Mouse (Mus musculus): ENCODE results near the gene Islr.

The Islr gene

DNA sequence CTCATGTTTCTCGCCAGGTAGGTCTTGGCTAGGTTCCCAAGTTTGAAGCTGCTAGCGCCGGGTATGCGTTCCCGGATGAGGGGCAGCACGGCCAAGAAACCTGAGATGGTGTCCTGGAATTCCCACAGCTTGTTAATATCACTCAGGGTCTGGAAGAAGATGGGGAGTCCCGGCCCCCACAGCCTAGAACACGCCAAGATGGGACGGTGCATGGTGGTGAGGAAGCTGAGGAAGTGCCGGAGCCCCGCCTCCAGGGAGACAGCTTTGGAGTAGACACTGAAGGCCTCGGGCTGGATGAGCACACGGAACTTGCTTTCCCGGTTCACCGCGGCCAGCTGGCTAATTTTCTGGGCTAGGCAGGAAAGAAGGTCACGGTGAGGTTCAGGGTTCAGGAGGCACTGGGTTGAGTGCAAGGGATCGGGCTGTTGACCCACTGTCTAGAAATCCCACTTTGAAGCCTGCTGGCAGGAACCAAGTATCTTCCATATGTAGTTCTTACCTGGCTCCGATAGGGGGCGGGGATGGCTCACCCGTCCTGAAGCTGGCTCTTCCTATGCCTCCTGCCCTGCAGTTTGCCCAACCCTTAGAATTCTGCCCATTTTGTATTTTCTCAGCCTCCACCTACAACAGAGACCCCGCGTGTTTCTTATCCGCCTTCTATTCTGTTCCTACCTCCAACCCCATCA lies 16.3 kb upstream of the Islr start:
- peak; percentile 25 for DNase-seq

DNA sequence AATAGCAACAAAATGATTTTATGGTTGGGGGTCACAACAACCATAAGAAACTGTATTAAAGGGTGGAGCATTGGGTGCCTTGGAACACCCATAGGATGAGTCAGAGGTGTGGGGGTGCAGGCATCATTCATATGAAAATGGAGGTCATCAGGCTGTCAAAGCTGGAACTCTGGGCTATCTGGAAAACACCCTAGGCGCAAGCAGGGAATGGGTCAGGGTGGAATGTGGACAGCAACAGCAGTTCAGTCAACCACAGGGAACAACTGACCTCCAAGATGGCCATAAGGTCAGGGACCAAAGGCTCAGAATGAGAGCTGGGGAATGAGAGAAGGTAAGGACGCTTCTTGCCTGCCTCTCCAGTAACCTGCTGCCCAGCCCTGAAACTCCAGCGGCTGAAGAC lies 14.4 kb upstream of the Islr start:
- DNase-seq: no peak

DNA sequence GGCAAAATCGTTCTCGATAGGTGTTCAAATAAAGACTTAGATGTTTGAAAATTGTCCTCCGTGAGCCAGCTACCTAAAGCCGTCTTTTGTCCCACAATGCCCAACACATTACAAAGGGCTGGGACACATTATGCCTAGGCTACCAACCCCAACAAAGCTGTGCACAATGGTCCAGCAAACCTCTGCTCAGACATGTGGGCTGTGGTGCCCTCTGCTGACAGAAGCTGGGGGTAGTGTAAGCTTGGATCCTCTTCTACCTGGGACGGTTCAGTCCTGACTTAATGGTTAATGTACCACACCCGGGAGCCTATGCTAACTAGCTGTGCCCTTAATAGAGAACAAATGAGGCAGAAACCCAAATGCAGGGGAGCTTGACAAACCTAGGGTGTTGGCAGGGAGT lies 12.3 kb upstream of the Islr start:
- DNase-seq: no peak

GRCm38 (mm10) chr9:58214519-58215180 lies 10.5 kb upstream of the Islr start:
- no peak for DNase-seq

DNA sequence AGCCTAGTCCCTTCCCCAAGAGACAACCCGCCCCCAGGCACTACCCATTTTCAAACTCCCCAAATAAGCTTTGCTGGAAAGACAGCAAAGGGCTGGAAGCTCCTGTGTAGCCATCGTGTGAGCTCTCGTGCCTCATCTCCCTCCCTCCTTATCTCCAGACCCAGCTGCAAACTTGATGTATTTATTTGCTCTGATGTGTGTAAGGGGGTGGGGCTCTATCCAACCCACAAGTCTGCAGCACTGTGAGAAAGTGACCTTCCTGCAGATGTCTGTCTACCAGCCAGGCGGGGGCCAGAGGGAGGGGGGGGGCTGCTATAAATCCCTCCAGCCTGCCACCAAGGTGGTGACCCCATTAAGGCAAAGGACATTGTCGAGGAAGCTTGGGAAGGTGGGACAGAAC lies 9.8 kb upstream of the Islr start:
- no peak for DNase-seq

DNA sequence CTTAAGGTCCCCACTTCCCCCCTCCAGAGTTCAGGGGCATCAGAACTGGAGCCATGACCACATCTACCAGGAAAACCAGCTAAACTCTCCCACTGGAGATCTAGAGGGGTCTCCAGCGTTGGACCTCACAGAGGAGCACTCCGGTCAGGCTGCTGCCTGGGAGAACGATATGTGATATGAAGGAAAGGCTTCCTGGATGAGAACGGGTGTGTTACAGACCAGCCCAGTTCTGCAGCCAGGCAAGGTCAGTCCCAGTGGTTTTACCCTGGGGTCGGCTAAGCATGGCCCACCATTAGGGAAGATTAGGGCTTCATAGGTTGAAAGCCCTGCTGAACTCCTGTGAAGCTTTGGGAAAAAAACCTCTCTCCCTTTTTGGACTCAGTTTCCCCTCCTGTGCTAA lies 9.3 kb upstream of the Islr start:
- no peak for DNase-seq

- DNase-seq: no peak
These were observed 6.2 kb upstream of the Islr start for GRCm38 (mm10) chr9:58210304-58210627.

GRCm38 (mm10) chr9:58209462-58210303 lies 5.6 kb upstream of the Islr start:
- no peak for DNase-seq

- no peak for DNase-seq
These were observed 1.9 kb upstream of the Islr start for GRCm38 (mm10) chr9:58206013-58206412.

- DNase-seq: peak; percentile 87
These were observed 418 bp upstream of the Islr start for GRCm38 (mm10) chr9:58204448-58205000.

- DNase-seq: no peak
These were observed 1.2 kb downstream of the Islr start for GRCm38 (mm10) chr9:58202676-58203453.

GRCm38 (mm10) chr9:58201861-58202549 lies 2.1 kb downstream of the Islr start:
- DNase-seq: no peak

DNA sequence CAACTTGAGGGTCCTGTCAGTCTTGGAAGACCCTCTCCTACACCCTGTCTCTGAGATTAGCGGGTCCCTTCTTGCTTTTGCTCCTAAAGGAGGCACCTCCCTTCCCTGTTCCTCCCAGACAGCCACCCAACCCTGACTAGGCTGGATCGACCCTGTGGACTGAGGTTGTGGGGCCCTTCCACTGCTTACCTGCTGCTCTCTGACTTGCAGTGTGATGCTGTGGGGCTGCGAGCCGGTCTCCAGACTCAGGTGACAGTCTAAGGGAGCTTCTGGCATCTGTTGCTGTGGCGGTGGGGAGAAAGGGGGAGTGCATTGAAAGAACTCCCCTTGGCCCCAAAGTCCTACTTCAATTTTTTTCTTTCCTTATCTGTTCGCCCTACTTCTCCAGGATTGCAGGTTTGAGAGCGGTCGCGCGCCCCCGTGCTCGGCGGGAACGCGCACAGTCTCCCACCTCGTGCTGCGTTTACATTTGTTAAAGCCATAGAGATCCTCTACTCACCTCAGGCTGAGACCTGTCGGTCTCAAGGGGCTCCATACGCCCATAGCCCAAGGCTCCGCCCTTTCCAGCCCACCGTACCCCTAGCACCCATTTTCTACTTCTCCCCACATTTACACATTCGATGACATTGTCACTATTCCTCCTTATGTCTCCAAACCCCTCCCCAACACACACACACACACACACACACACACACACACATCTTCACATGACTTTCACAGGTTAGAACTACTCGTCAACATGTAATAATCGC lies 2.8 kb downstream of the Islr start:
- DNase-seq: no peak

- DNase-seq: no peak
These were observed 3.6 kb downstream of the Islr start for GRCm38 (mm10) chr9:58200270-58201090.

DNA sequence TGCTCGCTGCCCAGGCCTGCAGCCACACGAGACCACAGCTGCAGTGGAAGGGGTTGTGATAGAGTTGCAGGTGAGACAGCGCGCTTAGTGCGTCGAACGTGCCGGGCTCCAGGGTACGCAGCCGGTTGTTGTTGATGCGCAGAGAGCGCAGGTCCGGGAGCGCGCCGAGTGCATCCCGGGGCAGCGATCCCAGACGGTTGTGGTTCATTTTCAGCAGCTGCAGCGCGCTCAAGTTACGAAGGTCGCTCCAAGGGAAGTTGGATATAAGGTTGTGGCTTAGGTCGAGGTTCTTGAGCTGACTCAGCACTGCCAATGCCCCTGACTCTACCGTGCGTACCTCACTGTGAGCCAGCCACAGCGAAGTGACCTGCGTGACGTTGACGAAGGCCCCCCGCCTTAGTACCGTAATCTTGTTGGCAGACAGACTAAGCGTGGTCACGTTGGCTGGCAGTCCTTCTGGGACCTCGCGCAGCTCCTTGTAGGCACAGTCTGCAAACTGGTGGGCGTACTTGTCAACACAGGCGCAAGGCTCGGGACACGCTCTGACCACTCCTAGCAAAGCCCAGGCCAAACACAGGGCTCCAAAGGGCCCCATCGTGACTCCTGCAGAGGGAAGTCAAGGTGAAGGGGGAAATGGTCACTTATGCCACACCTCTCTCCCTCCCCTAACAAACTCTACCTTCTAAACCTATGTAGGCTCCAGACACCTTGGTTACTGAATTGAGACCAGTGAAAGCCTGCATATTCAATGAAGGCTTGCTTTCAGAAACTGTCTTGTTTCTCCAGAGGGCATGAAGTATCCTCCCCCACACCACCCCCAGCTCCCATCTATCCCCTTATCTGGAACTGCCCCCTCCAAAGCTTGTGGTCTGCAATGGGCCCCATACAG lies 4.5 kb downstream of the Islr start:
- DNase-seq: no peak

DNA sequence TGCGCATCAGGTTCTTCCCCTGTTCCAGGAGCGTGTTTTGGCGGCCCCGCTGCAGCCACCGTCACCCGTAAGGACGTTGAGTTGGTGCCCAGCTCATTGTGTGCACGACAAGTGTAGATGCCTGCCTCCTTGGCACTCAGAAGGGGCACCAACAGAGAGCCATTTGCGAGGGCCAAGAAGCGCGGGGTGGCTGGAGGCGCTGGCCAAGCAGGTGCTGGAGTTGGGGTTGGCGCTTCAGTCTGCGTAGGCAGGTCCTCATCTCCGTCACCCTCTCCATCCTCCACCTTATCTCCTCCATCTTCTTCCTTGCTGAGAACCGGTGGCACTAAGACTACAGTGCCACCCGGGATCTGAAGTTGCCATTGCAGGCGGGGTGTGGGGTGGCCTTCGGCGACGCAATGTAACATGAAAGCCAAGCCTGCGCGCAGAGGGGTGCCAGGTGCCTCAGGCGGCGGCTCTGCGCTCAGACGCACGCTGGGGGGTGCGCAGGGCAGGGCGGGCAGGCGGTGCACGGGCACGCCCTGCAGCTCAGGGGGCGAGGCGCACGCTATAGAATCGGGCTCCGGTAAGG lies 5.2 kb downstream of the Islr start:
- DNase-seq: peak; percentile 15

DNA sequence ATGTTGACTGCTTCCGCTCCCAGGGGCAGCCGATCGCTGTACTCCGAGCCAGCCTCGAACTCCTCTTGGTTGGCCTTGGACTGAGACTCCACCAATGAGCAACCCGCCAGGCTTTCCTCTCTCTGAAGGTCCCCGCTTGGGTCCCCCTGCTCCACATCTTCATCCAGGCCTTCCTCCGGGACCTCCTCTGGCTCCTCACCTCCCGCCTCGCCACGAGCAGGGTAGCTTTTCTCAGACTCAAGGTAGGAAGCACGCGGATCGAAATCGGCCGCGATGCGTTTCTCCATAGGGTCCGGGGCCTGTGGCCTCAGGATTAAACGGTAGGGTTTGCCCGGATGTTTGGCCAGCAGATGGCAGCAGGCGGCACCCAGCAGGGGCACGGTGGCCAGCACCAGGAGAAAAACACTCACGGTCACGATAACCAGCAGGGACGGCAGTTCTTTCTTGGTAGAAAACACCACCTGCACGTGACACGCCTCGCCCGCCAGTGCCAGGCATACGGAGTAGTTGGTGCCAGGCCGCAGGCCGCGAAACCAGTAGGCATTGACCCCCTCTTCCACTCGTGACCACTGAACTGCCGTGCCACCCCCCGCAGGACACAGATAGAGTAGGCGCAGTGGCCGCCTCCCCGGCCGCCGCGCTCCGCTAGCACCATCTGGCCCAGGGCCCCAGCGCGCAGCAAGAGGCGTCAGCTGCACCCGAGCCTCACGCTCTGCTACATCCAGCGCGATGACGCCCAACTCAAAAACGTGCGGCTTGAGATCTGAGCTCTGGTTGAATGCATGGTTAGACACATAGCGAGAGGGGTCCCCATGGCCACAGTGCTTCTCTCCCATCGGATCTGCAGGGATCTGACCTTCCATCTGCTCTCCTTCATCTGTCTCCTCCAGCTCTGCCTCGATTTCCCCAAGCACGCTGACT lies 6.1 kb downstream of the Islr start:
- peak; percentile 18 for DNase-seq
